Mouse (Mus musculus) C2C12 (cell line): ENCODE data around the gene Hipk2.

Experiments
- CEBPB ChIP-seq: IDR thresholded peaks from one replicate; pipeline ENCODE4 v1.6.1; 2011; ENCODE audit warnings: low read depth, mild to moderate bottlenecking, control low read depth, moderate library complexity
- CTCF ChIP-seq: IDR thresholded peaks from one replicate; pipeline ENCODE4 v1.5.1; 2011; ENCODE audit not compliant: control insufficient read depth, insufficient read depth, insufficient read length
- FOSL1 ChIP-seq: IDR thresholded peaks from one replicate; pipeline ENCODE4 v1.8.0; 2011; ENCODE audit warnings: mild to moderate bottlenecking, low read length; ENCODE audit not compliant: poor library complexity, insufficient read depth, severe bottlenecking
- MAX ChIP-seq: IDR thresholded peaks from one replicate; pipeline ENCODE4 v1.6.1; 2011; ENCODE audit warnings: mild to moderate bottlenecking, control low read depth
- MYOD1 ChIP-seq: IDR thresholded peaks from one replicate; pipeline ENCODE4 v1.6.1; 2011; ENCODE audit warnings: low read depth; ENCODE audit not compliant: control insufficient read depth, insufficient read length
- MYOG ChIP-seq: IDR thresholded peaks from one replicate; pipeline ENCODE4 v1.6.1; 2011; ENCODE audit not compliant: control insufficient read depth, insufficient read length; ENCODE audit errors: extremely low read depth
- USF1 ChIP-seq: IDR thresholded peaks from one replicate; pipeline ENCODE4 v1.6.1; 2011; ENCODE audit warnings: low read depth, mild to moderate bottlenecking, control low read depth, moderate library complexity

DNA sequence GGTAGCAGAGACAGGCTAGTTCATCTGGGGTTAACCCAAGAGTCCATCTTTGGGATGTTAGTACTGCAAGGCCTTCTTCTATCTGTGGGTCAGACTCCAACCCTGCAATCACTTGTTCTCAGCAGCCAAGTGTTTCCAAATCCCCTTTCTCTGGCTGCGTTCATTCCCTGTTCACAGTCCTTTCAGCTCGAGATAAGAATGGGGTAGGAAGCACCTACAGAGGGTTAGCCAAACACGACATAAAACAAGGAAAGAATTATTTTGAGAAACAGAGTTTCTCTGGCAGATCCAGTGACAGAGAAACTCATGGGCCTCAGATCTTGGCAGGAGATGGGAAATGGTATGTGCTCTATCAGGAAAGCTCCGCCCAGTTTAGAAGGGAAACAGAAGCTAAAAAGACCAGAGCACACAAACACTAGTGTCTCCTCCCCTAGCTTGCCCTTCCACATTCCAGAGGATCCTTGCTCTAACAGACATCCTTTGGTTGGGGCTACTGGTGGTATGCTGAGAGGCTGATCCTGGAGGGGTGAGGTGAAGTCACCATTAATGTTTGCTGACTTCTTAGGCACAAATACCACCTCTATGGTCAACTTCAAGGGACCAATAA lies 104.8 kb downstream of the Hipk2 start:
- TF ChIP-seq CTCF: no peak
- TF ChIP-seq USF1: no peak
- TF ChIP-seq MAX: no peak
- TF ChIP-seq MYOD1: no peak
- TF ChIP-seq CEBPB: no peak
- no peak for TF ChIP-seq MYOG
- TF ChIP-seq FOSL1: no peak
